Mouse (Mus musculus) layer of hippocampus, adult 11-12 months (tissue): ENCODE results near the gene Msmp.
"Not testable (repeated sequence)": the region's sequence is repeated elsewhere in the genome, so short reads cannot be mapped to it uniquely, and the experiment has no call there.

Experiments
- DNase-seq: peaks from one replicate; pipeline ENCODE4 v3.0.0; 2022; ENCODE audit warnings: low spot score

Msmp gene

DNA sequence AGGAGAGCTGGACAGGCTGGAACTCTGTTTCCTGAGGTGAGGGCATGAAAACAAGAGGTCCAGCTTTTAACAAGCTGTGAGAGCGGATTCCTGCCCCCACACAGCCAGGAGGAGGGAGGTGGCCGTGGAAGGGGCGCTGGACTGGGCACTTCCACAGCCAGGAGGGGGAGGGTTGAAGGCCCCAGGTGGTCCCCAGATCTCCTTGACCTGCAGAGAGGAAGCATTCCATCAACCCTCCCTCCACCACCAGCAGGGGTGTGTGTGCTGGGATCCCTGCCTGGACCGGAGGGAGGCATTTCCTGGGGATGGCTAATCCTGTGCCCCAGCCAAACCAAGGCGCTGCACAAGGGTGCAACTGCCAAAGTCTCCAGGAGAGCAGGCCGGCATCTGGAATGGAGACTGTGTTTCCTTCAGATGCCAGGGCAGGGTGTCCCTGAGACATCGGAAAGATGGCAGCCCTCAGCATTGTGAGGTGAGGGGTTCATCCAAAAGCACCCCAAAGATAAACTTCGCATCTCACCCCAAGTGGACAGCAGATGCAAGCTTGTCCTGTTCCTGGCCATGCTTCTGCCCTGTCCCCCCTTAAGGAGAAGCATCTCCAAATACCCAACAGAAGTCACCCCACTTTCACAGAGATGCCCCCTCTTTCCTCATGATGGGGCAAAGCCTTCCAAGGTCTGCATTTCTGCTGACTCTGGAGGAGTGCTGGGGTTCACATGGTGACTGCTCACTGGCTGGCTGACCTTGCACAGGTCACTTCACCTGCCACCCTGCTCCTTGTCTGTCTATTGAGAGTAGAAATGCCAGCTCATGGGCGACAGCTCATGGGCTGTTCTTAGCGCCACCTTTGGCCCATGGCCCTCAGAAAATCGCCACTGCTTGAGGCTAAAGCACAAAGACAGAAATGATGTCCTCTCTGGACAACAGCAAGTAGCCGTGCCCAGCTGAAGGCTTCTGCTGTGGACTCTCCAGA lies at the start of gene Msmp:
Gene Msmp, minus strand, starts transcription at position 51 of the 973 bp plus-strand sequence.
- no peak for DNase-seq

GRCm38 (mm10) chr4:43633736-43634135 lies 49.4 kb upstream of the Msmp start:
- no peak for DNase-seq

DNA sequence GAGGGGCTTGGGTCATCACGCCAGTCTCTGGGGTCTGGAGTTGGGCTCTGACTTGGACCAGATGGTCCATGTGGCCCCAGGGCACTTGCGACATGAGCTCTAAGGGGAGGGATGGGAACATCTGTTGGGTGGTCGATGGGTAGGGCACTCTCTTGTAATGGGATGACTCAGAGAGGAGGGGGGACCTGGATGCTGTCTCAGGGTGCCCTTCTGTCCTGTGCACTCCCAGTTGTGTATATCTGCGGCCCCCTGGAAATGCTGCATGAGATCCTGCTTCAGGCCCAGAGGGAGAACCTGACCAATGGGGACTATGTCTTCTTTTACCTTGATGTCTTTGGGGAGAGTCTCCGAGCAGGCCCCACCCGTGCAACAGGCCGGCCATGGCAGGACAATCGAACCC lies 49.0 kb upstream of the Msmp start:
- no peak for DNase-seq

DNA sequence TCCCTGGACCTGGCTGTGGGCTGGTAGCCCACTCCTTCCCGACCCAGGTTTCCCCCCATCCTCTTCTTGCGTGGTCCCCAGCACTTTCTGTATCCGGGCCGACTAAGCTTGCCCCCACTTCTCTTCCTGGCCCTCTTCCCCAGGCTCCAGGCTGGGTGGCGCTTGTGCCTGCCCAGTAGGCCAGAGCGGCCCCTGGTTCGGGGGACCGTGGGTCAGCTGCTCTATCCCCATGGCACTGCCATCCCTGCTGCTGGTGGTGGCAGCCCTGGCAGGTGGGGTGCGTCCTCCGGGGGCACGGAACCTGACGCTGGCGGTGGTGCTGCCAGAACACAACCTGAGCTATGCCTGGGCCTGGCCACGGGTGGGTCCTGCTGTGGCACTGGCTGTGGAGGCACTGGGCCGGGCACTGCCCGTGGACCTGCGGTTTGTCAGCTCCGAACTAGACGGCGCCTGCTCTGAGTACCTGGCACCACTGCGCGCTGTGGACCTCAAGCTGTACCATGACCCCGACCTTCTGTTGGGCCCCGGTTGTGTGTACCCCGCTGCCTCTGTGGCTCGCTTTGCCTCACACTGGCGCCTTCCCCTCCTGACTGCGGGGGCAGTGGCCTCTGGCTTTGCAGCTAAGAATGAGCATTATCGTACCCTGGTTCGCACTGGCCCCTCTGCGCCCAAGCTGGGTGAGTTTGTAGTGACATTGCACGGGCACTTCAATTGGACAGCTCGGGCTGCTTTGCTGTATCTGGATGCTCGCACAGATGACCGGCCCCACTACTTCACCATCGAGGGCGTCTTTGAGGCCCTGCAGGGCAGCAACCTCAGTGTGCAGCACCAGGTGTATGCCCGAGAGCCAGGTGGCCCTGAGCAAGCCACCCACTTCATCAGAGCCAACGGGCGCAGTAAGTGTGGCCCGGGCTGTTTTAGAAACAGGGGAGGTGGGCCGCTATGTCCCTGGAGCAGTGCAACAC lies 47.9 kb upstream of the Msmp start:
- no peak for DNase-seq

GRCm38 (mm10) chr4:43631046-43631955 lies 47.0 kb upstream of the Msmp start, which contains the start of gene Npr2:
Npr2 (plus strand) TSS chr4:43631935.
- no peak for DNase-seq

DNA sequence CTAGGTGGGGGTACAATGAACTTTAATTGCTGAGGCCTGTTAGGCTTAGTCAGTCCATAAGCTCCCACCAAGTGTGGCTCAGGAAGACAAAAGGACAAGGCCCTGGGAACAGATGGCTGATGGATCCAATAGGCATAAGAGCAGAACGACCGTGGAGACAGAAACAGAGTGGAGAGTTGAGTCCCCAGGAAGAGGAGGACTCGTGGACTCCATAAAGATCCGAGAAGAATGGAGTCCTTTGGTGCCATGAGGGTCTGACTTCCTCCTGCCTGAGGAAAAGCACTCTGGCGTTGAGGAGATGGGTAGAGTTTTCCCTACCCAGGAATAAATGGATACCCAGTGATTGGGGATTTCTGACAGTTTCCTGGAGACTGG lies 46.4 kb upstream of the Msmp start:
- no peak for DNase-seq

DNA sequence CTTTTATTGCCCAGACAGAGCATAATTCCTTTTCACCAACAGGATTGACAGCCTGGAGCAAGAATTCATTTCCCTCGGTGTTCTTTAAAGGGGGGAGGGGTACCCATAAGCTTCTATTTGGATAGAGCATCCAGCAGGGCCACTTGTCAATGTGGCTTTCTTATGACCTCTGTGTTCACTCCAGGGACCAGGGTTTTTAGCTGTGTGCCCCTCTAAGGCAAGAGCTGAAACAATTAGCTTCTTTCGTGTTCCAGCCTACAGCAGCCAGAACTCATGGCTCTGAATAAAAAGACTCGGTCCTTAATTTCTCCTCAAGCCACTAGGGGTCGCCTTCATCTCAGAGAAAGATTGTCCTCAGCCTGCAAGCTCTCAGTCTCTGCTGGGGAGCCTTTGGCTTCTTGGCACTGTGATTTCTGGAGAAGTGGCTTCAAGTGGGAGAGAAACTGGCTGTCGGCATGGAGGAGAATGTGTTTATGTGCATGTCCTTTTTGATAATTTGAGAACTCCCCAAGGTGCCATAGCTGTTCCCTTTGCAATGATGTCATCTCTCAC lies 45.8 kb upstream of the Msmp start:
- DNase-seq, result peak; percentile 89

- no peak for DNase-seq
Observed at GRCm38 (mm10) chr4:43629106-43629817, 45.0 kb upstream of the Msmp start.

- DNase-seq, result no peak
Observed at GRCm38 (mm10) chr4:43620146-43620778, 36.0 kb upstream of the Msmp start.

DNA sequence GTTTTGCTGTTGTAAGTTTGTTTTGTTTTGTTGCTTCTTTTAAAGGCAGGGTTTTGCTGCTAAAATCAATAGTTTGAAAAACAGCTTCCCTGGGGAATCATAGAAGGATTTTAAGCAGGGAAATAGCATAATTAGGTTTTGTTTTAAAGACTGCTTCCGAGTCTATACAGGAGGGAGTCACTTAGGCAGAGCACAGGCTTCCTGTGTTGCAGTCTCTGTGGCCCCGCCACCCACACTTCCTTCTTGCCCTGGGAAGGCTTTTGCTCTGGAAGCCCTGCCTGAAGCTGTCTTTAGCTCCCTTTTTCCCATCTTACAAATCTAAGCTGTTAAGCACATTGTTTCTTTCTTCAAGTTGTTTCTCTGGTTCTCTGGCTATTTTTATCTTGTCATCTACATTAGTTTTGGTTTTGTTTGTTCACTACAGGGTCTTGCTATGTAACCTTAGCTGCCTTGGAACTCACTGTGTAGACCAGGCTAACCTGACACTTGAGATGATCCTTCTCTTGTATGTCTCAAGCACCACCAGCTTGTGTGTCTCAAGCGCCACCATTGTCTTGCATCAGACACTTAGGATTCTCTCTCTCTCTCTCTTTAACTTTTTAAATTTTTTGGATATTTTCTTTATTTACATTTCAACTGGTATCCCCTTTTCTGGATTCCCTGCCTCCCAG lies 28.9 kb upstream of the Msmp start:
- no peak for DNase-seq

GRCm38 (mm10) chr4:43612534-43612933 lies 28.2 kb upstream of the Msmp start:
- DNase-seq, result no peak

GRCm38 (mm10) chr4:43604751-43605685 lies 20.7 kb upstream of the Msmp start:
- no peak for DNase-seq

DNA sequence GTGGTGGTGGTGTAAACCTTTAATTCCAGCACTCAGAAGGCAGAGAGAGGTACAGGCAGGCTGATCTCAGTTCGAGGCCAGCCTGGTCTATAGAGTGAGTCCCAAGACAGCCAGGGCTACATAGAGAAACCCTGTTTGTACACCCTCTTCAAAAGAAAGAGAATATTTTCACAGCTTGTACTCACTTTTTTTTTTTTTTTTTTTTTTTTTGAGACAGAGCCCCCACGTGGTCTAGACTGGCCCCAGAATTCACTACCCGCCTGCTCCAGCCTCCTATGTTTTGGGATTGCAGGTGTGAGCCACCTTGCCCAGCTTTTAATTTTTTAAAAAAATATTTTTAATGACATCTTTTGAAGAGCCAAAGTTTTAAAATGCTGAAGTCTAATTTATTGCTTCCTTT lies 19.8 kb upstream of the Msmp start:
- DNase-seq, result no peak

- no peak for DNase-seq
Observed at GRCm38 (mm10) chr4:43600195-43600934, 16.1 kb upstream of the Msmp start.

DNA sequence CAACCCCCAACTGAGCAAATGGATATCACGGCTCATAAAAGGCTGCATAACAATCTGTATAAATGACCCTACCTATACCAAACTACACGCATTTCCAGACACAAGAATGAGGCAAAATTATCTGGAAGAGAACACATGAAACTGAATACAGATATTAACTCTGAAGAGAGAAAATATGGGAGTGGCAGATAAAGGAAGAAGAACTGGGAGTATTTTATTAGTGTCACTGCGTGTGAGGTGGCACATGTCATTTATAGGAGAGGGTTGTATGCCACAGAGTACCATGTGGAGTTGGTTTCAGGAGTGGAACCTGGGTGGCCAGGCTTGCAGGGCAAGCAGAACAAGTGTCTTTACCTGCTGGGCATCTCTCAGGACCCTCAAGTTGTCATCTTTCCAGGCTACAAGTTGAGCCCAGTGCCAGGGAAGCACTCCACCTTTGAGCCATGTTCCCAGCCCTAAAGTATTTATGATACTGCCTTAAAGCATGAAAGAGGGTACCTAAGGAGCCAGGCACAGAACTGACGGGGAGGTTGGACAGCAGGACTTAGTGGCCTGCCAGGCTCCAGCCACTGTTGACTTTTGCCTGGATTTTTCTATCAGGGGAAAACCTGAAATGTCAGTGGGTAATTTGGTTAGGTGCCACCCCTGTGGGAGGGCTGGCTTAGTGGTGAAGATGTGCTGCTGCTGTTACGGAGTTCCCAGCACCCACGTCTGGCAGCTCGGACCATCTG lies 14.5 kb upstream of the Msmp start:
- DNase-seq, result no peak

DNA sequence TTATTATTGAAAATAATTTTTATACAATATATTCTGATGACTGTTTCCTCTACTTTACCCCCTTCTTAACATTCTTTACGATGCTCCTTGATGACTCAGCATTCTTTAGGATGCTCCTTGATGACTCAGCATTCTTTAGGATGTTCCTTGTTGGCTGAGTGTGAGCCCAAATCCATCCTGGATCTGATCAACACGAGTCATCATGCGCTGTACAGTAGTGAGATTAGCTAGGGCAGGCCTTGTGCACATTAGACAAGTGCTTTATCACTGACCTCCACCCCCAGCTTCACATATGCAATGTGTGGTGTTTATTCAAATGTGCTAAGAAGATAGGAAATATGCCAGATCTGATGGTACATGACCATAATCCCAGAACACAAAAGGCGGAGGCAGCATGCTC lies 13.9 kb upstream of the Msmp start:
- DNase-seq, result no peak

DNA sequence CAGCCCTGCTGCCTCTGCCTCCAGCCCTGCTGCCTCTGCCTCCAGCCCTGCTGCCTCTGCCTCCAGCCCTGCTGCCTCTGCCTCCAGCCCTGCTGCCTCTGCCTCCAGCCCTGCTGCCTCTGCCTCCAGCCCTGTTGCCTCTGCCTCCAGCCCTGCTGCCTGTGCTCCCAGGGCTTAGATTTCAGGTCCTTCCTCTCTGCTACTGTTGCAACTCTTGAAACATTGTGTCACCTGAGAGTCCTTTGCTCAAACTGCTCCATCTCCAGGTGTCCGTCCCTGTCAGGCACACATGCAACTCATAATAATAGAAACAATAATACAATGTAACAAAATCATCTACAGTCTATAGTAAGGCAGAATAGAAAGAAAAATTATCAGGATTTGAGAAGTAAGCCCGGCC lies 12.3 kb upstream of the Msmp start:
- DNase-seq, result not testable (repeated sequence)
